Mouse (Mus musculus): ENCODE data around the gene R3hdm1. TPM values are rescaled to one million over a fixed set of nuclear protein-coding genes. Genes with fewer than 3 reads are reported as not detected.
"Not testable (repeated sequence)": the region's sequence is repeated elsewhere in the genome, so short reads cannot be mapped to it uniquely, and the experiment has no call there.

The R3hdm1 gene
- polyA plus RNA-seq, 1 experiment from 2014 or later, result 98.3 TPM

DNA sequence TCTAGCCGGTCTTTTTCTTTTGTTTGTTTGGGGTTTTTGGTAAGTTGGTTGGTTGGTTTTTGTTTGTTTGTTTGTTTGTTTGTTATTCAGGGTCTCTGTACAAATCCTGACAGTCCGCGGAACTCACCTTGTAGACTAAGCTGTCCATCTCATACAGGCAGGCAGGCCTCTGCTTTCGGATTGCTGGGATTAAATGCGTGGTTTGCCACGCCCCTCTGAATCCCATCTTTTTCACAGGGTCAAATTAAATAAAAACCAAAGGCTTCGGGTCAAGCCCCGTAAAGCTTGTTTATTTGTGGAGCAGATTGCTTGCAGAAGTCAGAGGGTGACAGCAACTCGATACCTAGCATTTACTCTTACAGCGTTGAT lies 140.5 kb downstream of the R3hdm1 start, which contains the start of gene Ubxn4:
Gene Ubxn4 (plus strand): TSS at position 338 of the 369 bp plus-strand sequence.
- Histone ChIP-seq H3K27me3 (ENCODE audit: control insufficient read depth, insufficient read depth, low read length) (no peaks in the 10 kb centered on the region), H3K4me3 (ENCODE audit: low read depth, low read length) (peak within 1 kb of the TSS; percentile 74), H3K4me2 (replicated peaks; ENCODE audit: low read depth, low read length) (peak within 1 kb of the TSS; percentile 78), H3K27ac (ENCODE audit: low read length) (peak within 1 kb of the TSS; percentile 79), H3K36me3 (ENCODE audit: control insufficient read depth, insufficient read depth, low read length) (no peaks in the 10 kb centered on the region), H3K4me1 (ENCODE audit: control insufficient read depth, insufficient read depth, low read length) (peaks cover 4% of the 10 kb centered on the region; the same call in 1 of the 2 replicates), H3K9ac (replicated peaks; ENCODE audit: low read depth, low read length) (peak within 1 kb of the TSS; percentile 69), H3K9me3 (ENCODE audit: control insufficient read depth, low read depth, low read length) (no peaks in the 10 kb centered on the region)
- 11% methylated on average over 10 of the region's 10 CpGs for WGBS
- peak; percentile 21; the same call in 1 of the 2 replicates for ATAC-seq (ENCODE audit: insufficient number of reproducible peaks, insufficient read depth, low FRiP score, low read depth)

DNA sequence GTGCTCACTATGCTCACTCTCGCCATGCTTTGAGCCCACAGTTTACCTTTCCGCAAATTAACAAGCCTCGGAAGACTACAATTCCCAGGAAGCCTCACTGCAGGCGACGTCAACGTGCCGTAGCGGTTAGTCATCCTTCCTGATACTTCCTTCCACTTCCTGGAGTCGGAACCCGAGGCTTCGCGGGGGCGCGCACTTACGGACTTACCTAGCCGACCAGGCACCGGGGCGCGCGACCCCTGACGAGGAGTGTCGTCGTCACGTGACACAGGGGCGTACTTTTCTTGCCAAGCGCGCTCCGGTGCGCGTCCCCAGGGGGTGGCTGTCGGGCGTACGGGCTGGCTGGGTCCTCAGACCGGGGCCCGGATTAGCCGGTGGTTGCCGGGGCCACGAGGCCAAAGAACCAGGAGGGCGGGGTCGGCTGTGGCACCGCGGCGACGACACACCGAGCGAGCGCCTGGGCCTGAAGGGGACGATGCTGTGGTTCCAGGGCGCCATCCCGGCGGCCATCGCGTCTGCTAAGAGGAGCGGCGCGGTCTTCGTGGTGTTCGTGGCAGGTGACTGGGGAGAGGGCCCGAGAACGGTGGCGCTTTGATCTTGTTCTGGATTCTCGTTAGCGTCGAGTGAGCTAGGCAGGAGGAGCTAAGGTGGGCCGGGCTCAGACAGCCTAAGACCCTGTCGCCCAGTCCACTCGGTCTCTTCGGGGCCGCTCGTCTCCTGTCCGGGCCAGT lies 141.1 kb downstream of the R3hdm1 start:
- under 1% methylated on average over 71 of the region's 71 CpGs for WGBS
- peak; percentile 95 for ATAC-seq (ENCODE audit: insufficient number of reproducible peaks, insufficient read depth, low FRiP score, low read depth)
- peak overlapping the region; percentile 79 for H3K27ac ChIP-seq (ENCODE audit: low read length)
- no peaks in the 10 kb centered on the region for H3K36me3 ChIP-seq (ENCODE audit: control insufficient read depth, insufficient read depth, low read length)
- H3K27me3 ChIP-seq (ENCODE audit: control insufficient read depth, insufficient read depth, low read length), result no peaks in the 10 kb centered on the region
- H3K4me3 ChIP-seq (ENCODE audit: low read depth, low read length), result peak overlapping the region; percentile 74
- H3K9ac ChIP-seq (replicated peaks; ENCODE audit: low read depth, low read length), result peak overlapping the region; percentile 69
- H3K4me2 ChIP-seq (replicated peaks; ENCODE audit: low read depth, low read length), result peak overlapping the region; percentile 78
- no peaks in the 10 kb centered on the region for H3K9me3 ChIP-seq (ENCODE audit: control insufficient read depth, low read depth, low read length)
- H3K4me1 ChIP-seq (ENCODE audit: control insufficient read depth, insufficient read depth, low read length), result peaks cover 4% of the 10 kb centered on the region; the same call in 1 of the 2 replicates

DNA sequence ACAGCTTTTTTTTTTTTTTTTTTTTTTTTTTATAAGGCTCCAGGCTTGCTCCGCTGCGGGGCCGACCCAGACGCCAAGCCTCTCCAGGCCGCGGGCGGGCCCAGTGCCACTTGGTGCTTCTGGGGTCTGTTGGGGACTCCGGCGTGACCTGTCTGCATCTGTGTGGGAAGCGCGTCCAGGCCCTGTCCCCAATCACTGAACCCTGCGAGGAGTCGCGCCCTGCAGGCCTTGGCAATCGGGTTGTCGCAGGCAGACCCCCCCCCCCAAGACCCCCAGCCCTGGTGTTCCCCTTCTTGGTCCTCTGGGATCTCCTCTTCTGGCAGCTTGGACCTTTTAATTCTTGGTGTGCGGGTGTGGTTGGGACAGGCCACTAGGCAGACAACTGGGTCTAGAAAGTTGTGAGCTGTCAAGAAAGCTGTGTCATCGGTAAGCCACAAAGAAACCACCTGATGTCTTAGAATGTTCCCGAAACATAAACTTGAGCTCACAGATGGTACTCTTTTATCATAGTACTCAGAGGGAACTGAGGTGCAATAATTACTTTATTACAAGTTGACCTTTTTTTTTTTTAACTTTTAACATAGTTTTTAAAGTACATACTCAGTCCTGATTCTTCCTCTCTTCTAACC lies 141.7 kb downstream of the R3hdm1 start:
- no peak; the same call in 1 of the 2 replicates for ATAC-seq (ENCODE audit: insufficient number of reproducible peaks, insufficient read depth, low FRiP score, low read depth)
- Histone ChIP-seq H3K27me3 (ENCODE audit: control insufficient read depth, insufficient read depth, low read length) (no peaks in the 10 kb centered on the region), H3K4me3 (ENCODE audit: low read depth, low read length) (peak overlapping the region; percentile 74), H3K4me1 (ENCODE audit: control insufficient read depth, insufficient read depth, low read length) (peaks cover 4% of the 10 kb centered on the region; the same call in 1 of the 2 replicates), H3K9ac (replicated peaks; ENCODE audit: low read depth, low read length) (peak overlapping the region; percentile 69), H3K27ac (ENCODE audit: low read length) (peak overlapping the region; percentile 79), H3K4me2 (replicated peaks; ENCODE audit: low read depth, low read length) (peak overlapping the region; percentile 78), H3K36me3 (ENCODE audit: control insufficient read depth, insufficient read depth, low read length) (no peaks in the 10 kb centered on the region), H3K9me3 (ENCODE audit: control insufficient read depth, low read depth, low read length) (no peaks in the 10 kb centered on the region)
- under 1% methylated on average over 19 of the region's 19 CpGs for WGBS

DNA sequence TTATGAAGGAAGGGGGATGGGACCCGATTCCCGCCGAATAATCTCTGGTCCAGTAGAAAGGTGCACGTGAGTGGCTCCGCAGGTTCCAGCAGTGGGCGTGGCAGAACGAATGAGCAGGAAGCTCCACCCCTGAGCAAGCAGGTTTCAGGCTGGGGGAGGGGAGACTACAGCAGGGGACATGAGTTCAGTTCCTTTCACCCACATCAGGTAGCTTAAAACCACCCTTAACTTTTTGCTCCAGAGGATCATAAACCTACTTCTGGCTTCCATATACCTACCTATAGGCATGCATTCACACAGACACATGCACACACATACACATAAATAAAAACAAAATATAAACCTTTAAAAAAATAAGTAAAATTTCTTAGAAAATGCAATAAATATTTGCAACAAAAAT lies 164.0 kb downstream of the R3hdm1 start:
- H3K4me2 ChIP-seq (replicated peaks; ENCODE audit: low read depth, low read length); H3K9me3 ChIP-seq (ENCODE audit: control insufficient read depth, low read depth, low read length); H3K4me1 ChIP-seq (ENCODE audit: control insufficient read depth, insufficient read depth, low read length); ATAC-seq (ENCODE audit: insufficient number of reproducible peaks, insufficient read depth, low FRiP score, low read depth); H3K4me3 ChIP-seq (ENCODE audit: low read depth, low read length); H3K27me3 ChIP-seq (ENCODE audit: control insufficient read depth, insufficient read depth, low read length); H3K9ac ChIP-seq (replicated peaks; ENCODE audit: low read depth, low read length); H3K27ac ChIP-seq (ENCODE audit: low read length): not testable (repeated sequence)
- 79% methylated on average over 7 of the region's 7 CpGs for WGBS
- H3K36me3 ChIP-seq (ENCODE audit: control insufficient read depth, insufficient read depth, low read length), result peaks cover 50% of the 10 kb centered on the region

DNA sequence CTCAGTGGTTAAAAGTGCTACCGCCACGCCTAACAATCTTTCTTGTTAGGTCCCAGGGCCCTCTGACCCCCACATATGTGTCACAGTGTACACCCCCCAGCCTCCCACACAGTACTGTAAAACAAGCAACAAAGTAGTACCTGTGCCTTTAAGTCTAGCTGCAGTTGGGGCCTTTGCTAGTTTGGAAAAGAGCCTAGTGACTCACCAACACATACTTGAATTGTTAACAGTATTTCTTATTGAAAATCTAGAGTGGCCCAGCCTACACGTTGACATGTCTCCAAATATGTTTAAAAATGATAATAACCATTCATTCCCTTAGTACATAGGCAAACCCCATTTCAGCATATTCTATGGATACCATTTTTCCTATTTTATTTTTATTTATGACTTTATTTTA lies 167.6 kb downstream of the R3hdm1 start:
- Histone ChIP-seq H3K4me1 (ENCODE audit: control insufficient read depth, insufficient read depth, low read length) (no peaks in the 10 kb centered on the region), H3K9me3 (ENCODE audit: control insufficient read depth, low read depth, low read length) (no peaks in the 10 kb centered on the region), H3K36me3 (ENCODE audit: control insufficient read depth, insufficient read depth, low read length) (peaks cover 68% of the 10 kb centered on the region), H3K9ac (replicated peaks; ENCODE audit: low read depth, low read length) (no peak overlapping the region), H3K27me3 (ENCODE audit: control insufficient read depth, insufficient read depth, low read length) (no peaks in the 10 kb centered on the region), H3K27ac (ENCODE audit: low read length) (no peak overlapping the region), H3K4me3 (ENCODE audit: low read depth, low read length) (no peak overlapping the region), H3K4me2 (replicated peaks; ENCODE audit: low read depth, low read length) (no peak overlapping the region)
- WGBS, result 83% methylated on average over 3 of the region's 3 CpGs
- ATAC-seq (ENCODE audit: insufficient number of reproducible peaks, insufficient read depth, low FRiP score, low read depth), result no peak

DNA sequence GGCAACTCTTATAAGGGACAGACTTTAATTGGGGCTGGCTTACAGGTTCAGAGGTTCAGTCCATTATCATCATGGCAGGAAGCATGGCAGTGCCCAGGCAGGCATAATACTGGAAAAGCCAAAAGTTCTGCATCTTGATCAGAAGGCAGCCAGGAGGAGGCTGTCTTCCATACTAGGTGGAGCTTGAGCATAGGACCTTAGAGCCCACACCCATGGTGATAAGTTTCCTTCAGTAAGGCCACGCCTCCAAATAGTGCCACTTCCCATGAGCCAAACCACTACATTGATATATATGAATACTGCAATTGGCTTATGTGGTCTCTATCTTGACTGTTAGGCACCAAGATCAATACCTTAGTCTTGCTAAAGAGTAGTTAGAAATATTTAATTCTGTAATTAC lies 172.8 kb downstream of the R3hdm1 start:
- no peak overlapping the region for H3K9ac ChIP-seq (replicated peaks; ENCODE audit: low read depth, low read length)
- H3K4me3 ChIP-seq (ENCODE audit: low read depth, low read length), result no peak overlapping the region
- H3K36me3 ChIP-seq (ENCODE audit: control insufficient read depth, insufficient read depth, low read length), result peaks cover 62% of the 10 kb centered on the region
- no peak overlapping the region for H3K27ac ChIP-seq (ENCODE audit: low read length)
- ATAC-seq (ENCODE audit: insufficient number of reproducible peaks, insufficient read depth, low FRiP score, low read depth), result no peak
- no peaks in the 10 kb centered on the region for H3K27me3 ChIP-seq (ENCODE audit: control insufficient read depth, insufficient read depth, low read length)
- no peaks in the 10 kb centered on the region for H3K9me3 ChIP-seq (ENCODE audit: control insufficient read depth, low read depth, low read length)
- 85% methylated on average over 1 of the region's 1 CpGs for WGBS
- no peaks in the 10 kb centered on the region for H3K4me1 ChIP-seq (ENCODE audit: control insufficient read depth, insufficient read depth, low read length)
- no peak overlapping the region for H3K4me2 ChIP-seq (replicated peaks; ENCODE audit: low read depth, low read length)

DNA sequence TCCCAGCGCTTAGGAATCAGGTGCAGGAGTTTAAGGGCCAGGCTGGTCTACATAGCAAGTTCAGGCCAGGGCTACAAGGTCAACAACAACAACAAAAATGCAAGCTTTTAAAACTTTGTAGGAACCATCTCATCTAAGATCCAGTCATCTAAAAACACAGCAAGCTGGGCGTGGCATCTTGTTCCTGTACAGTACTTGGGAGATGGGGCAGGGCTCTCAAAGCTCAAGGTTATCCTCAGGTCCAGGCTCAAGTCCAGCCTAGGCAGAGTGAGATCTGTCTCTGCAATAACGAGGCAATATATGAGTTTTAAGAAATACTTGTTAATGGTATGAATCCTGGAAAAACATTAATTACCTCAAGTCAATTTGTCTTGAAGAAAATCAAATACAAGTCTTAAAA lies 175.5 kb downstream of the R3hdm1 start:
- H3K27me3 ChIP-seq (ENCODE audit: control insufficient read depth, insufficient read depth, low read length), result no peaks in the 10 kb centered on the region
- H3K36me3 ChIP-seq (ENCODE audit: control insufficient read depth, insufficient read depth, low read length), result peaks cover 49% of the 10 kb centered on the region
- no peak overlapping the region for H3K4me3 ChIP-seq (ENCODE audit: low read depth, low read length)
- H3K4me2 ChIP-seq (replicated peaks; ENCODE audit: low read depth, low read length), result no peak overlapping the region
- no peak overlapping the region for H3K27ac ChIP-seq (ENCODE audit: low read length)
- H3K9ac ChIP-seq (replicated peaks; ENCODE audit: low read depth, low read length), result no peak overlapping the region
- 95% methylated on average over 3 of the region's 3 CpGs for WGBS
- no peak for ATAC-seq (ENCODE audit: insufficient number of reproducible peaks, insufficient read depth, low FRiP score, low read depth)
- no peaks in the 10 kb centered on the region for H3K4me1 ChIP-seq (ENCODE audit: control insufficient read depth, insufficient read depth, low read length)
- no peaks in the 10 kb centered on the region for H3K9me3 ChIP-seq (ENCODE audit: control insufficient read depth, low read depth, low read length)

DNA sequence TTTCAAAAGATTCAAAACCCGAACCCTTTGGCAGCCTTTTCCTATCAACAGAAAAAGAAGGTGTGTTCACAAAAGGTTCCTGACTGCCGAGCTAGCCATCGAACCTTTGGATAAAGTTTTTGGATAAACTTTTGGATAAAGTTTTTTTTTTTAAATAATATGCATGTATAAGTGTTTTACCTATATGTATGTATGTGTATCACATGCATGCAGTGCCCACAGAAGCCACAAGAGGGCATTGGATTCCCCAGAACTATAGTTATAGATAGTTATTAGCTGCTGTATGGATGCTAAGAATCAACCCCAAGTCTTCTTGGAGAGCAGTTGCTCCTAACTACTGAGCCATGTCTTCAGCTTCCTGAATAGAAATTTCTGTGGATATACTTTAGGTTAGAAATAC lies 178.7 kb downstream of the R3hdm1 start:
- 94% methylated on average over 3 of the region's 3 CpGs for WGBS
- Histone ChIP-seq H3K36me3 (ENCODE audit: control insufficient read depth, insufficient read depth, low read length) (peaks cover 19% of the 10 kb centered on the region), H3K4me1 (ENCODE audit: control insufficient read depth, insufficient read depth, low read length) (no peaks in the 10 kb centered on the region), H3K9me3 (ENCODE audit: control insufficient read depth, low read depth, low read length) (no peaks in the 10 kb centered on the region), H3K27me3 (ENCODE audit: control insufficient read depth, insufficient read depth, low read length) (no peaks in the 10 kb centered on the region), H3K27ac (ENCODE audit: low read length) (no peak overlapping the region), H3K9ac (replicated peaks; ENCODE audit: low read depth, low read length) (no peak overlapping the region), H3K4me2 (replicated peaks; ENCODE audit: low read depth, low read length) (no peak overlapping the region), H3K4me3 (ENCODE audit: low read depth, low read length) (no peak overlapping the region)
- no peak for ATAC-seq (ENCODE audit: insufficient number of reproducible peaks, insufficient read depth, low FRiP score, low read depth)
